Mouse (Mus musculus) c-Kit-negative CD71-positive TER-119-positive erythroid progenitor cells, embryonic 14.5 days (primary cell): ENCODE data around the gene Olfr1000.
A peak's percentile ranks its signal among the peaks of the same experiment; 100 is the strongest.
"Not testable (repeated sequence)": the region's sequence is repeated elsewhere in the genome, so short reads cannot be mapped to it uniquely, and the experiment has no call there.

Experiments used
- DNase-seq: peaks from one replicate; pipeline ENCODE4 v3.0.0-alpha.2; 2013; ENCODE audit warnings: low read depth, low spot score

Gene Olfr1000

GRCm38 (mm10) chr2:85611803-85612202 is at the start of gene Olfr1000:
Olfr1000 (minus strand) TSS chr2:85611903.
- no peak for DNase-seq

GRCm38 (mm10) chr2:85650604-85651003 is 38.9 kb upstream of the Olfr1000 start, which contains the start of gene Olfr1002:
Olfr1002 (minus strand) TSS chr2:85650704.
- no peak for DNase-seq

GRCm38 (mm10) chr2:85588648-85589047 is 23.1 kb downstream of the Olfr1000 start, which contains the start of gene Olfr998:
Olfr998 (plus strand) TSS chr2:85588948.
- not testable (repeated sequence) for DNase-seq

- DNase-seq = no peak
These were observed 32.8 kb downstream of the Olfr1000 start, which contains the start of gene Olfr996 for GRCm38 (mm10) chr2:85578915-85579314. Olfr996 (plus strand) TSS chr2:85579215.

DNA sequence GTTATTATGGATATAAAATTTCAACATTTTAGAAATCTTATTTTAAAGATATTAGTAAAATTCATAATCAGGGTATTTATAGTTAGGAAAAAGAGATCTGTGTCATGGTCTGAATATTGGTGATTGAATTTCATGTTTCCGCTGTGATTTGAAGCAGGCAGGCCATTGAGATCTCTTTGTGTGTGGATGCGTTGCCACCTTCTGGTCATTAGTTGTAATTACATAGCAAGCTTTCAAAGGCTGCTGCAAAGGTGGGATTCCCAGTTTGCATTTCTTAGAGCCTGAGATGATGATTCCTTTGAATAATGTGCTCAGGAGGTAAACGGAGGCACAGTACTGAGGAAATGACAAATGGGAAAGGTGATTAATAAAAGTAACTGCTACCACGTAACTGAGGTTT is 50.5 kb downstream of the Olfr1000 start:
- DNase-seq = peak; percentile 3

GRCm38 (mm10) chr2:85560226-85560625 is 51.5 kb downstream of the Olfr1000 start:
- no peak for DNase-seq
